Mouse (Mus musculus): ENCODE data around the gene Adora1.

DNA sequence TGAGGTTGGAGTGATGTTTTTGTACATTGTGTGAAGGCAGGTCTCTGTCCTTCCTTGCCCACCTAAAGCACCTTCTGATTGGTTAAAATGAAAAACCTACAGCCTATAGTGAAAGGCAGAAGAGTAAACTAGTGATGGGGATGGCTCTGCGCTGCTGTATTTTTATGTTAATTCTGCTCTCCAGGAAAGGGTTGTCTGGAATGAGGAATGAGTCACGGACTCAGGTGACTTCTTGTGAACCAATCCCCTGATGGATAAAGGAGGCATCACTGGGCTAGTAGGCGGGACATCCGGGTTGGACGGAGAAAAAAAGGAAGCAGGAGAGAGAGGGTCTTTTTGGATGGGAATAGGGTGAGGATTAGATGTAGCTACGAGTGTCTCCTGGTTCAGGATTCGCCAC, 34.8 kb upstream of the Adora1 start:
- no peak for TF ChIP-seq GATA1 (IDR thresholded peaks at IDR 0.05; ENCODE audit: borderline replicate concordance, low read length)
- no peak for TF ChIP-seq FLI1 (IDR thresholded peaks at IDR 0.05; ENCODE audit: low read length)
